Mouse (Mus musculus) cerebellum, adult 18-20 months (tissue): ENCODE results near the gene Zfp638.
"Not testable (repeated sequence)": the region's sequence is repeated elsewhere in the genome, so short reads cannot be mapped to it uniquely, and the experiment has no call there.

ENCODE experiments used
- DNase-seq, 2 experiments: peaks; one replicate each; pipeline ENCODE4 v3.0.0; 2021

Gene Zfp638

DNA sequence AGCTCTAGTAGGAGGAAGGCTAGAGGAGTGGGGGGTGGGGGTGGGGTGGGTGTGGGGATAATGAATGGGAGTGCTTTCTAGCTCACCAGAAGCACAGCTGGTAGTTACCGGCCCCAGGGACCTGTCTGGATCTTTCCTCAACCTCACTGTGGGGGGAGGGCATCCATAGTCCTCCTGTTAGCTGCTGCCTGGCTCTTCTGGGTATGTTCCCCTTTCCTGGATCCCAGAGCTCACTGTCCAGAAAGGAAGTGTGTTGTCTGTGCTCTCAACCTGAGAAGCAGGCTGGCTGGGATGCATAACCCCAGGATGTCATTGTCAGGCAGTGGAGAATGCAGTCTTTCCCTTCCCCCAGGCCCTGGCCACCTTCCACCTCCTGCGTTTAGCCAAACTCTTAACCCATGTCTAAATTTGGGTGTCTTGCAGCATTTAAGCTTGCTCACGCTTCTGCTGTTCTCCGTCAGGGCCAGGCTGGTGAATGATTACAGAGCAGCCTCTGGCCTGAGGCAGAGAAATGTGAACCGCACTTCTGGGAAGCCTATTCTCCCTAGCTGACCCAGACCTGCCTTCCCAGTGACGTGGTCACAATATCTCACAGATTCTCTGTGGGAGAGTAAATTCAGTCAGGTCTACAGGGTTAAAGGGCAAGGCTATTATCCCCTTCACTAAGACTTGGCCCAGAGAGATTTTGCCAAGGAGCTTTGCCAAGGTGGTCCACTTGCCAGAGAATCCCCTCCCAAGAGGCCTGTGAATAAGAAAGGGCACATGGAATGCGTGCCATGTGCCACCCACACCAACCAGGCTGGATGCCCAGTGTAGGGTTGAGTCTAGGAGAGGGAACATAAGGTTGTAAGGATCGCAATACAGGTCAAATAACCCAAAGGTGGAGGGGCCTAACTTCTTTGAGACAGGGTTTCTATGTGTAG lies 143.7 kb downstream of the Zfp638 start:
- no peak for DNase-seq

DNA sequence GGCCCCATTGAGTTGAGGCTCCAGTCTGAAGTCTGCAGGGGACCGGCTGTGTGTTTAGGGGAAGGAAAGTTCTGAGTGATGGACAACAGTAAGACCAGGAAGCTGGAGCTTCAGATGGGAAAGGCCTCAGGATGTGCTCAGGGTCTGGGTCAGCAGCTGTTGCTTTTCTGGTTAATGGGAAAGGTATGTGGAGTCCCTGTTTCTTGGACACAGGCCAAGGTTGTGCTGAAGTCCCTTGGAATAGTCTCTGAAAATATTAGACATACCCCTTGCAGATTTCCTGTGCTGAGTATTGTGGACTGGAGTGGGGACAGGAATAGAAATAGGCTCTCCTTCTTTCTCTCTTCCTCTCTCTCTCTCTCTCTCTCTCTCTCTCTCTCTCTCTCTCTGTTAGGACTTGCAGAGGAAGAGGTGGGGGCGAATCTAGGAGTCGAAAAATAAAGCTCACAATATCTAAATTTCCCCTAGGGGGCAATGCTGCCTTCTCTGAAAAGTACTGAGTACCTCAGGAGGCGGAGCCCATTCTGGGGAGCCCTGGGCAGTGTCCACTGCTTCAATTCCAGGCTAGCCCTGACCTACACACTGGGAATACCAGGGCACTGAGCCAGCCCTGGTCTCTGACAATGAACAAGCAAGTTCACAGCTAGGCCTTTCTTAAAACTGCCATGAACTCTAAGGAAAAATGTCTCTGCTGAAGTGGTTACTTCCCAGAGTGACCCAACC lies 148.2 kb downstream of the Zfp638 start:
- not testable (repeated sequence) for DNase-seq

DNA sequence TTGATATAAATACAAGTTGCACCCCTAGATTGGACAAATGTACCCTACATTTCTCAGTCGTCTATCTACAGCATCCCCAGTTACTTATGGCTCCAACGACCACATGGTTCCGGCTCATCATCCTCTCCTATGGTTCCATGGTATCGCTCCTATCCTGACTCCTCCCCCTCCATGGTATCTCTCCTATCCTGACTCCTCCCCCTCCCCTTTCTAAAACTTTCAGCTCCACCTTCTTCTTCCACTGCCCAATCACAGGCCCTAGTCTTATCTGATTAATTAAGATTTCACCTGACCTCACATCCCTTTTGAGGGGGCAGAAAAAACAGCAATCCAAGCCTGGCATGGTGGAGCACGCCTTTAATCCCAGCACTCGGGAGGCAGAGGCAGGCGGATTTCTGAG lies 149.9 kb downstream of the Zfp638 start:
- DNase-seq: no peak

DNA sequence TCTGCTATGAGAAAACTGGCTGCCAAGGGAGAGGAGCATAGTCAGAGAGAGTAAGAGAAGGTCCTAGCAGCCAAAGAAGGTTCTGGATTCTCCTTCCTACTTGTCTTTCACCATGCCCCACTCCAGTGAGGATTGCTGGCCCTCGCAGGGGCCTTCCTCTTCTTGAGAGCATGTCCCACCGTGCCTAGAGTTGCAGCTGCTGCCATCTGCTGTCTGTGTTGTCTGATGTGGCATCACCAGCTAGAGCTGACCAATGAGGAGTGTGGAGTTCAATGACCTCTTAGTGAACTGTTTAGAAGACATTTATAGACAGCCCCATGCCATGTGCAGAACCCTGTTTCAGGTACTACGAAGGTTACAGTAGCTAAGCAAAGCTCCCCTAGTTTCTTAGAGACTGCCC lies 150.5 kb downstream of the Zfp638 start:
- no peak for DNase-seq

DNA sequence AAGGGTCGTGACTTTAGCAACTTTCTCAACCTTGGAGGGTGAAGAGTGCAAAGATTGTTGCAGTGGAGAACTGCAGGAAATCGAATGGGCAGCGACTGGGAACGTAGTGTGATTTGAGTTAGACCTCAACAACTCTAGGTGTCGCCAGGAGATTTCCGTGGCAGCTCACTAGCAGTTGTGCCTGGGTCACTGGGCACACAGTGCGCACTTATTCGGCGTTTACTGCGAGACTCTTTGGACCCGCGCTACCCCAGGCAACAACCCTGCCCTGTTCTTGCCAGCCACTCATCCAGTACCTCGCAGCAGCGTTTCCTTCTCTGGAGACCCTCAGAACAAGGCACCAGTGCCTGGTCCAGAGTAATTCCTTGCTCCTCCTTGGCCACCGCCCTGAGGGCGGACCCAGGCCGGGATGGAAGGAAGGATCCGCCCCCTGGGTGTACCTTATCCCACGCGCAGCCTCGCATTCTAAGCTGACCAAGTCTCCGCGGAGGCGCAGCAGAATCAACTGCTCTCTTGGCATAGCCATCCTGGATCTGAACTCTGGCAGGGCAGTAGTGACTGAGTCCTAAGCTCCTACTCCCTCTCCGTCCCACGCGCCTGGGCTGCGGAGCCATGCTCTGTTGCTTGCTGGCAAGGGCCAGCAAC lies 152.1 kb downstream of the Zfp638 start:
- no peak for DNase-seq

DNA sequence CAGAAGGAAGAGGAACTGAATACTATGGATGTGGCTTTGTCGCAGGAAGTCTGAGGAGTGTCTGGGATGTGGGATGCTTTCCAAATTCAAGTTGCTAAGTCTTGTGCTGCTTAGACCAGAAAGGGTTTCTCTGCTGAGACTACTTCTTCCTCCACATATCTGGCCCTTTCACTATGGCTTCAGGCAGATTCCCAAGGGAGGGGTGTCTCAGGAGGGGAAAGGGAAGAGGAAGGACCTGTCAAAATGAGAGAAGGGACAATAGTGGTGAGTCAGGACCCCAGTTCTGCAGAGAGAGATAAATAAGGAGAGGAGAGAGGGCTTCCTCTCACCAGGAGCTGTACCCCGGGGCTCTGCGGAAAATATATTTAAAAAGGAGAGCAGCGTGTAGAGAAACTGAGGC lies 153.1 kb downstream of the Zfp638 start:
- DNase-seq: no peak

DNA sequence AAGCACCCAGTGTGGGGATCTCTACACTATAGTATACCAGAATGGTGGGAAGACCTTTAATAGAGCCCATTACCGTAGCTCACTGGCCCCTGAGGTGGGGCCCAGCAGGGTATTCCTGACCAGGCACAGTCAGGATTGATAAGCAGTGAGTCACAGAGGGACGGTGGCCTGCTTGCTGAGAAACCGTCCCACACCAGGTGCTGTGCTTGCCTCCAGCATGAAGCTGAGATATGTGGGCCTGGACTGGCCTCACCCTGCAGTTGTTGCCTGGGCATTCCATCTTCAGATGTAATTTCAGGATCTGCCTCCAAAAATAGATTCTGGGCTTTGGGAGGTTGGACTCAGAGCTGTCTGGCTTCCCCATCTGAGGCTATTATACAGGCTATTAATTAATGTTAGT lies 155.1 kb downstream of the Zfp638 start:
- no peak for DNase-seq

DNA sequence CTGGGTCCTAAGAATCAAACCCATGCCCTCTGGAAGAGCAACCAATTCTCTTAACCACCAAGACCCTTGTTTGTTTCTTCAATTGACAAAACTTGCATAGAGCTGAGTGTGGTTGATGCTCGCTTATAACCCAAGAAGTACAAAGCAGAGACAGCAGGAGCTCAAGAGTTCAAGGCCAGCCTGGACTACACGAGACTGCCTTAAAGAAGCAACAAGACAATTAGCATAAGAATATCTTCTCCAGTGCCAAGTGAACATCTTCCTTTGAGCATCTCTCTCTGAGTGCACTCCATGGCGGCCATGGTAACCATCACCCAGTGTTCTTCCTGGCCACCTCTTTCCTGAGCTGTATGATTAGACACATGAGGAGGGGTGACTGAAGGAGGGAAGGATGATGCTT lies 158.7 kb downstream of the Zfp638 start:
- DNase-seq: no peak

DNA sequence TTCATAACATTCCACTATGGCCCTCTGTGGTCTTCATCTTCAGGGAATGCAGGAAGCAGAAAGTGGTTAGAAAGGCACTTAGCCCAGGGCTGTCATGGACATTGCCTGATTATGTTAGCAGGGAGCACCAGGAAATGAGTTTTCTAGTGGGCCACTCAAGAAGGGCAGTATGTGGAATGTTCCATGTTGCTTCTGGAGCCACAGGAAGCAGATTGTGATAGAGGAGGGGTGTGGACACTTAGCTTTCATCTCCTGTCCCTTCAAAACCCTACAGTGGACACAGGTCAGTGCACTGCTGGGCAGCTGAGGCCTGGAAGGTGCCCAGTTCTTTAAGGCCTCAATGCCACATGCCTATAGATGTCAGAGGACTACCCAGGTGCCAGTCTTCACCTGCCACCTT lies 161.9 kb downstream of the Zfp638 start:
- no peak for DNase-seq

DNA sequence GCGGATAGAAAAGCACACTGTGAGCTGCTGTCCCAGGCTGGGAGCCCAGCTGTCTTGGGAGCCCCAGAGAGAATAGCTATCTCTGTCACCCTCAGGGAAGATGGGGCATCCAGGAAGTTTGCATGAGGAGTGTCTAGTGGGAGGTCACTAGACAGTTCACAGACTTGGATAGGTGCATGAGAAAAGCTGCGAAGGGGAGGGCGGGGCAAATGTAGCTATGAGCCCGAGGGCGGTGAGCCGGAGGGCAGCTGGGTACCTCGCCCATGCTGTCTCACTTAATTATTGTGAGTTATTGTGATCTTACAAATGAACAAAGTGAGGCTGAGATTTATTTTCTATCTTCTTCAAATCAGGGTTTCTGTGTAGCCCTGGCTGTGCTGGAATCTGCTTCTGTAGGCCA lies 162.9 kb downstream of the Zfp638 start:
- DNase-seq: no peak

DNA sequence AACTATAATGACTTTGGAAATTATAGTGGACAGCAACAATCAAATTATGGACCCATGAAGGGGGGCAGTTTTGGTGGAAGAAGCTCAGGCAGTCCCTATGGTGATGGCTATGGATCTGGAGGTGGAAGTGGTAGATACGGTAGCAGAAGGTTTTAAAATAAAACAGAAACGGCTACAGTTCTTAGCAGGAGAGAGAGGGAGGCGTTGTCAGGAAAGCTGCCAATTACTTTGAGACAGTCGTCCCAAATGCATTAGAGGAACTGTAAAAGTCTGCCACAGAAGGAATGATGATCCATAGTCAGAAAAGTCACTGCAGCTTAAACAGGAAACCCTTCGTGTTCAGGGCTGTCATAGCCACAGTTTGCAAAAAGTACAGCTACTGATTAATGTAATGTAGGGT lies 165.6 kb downstream of the Zfp638 start:
- not testable (repeated sequence) for DNase-seq
